Mouse (Mus musculus) CH12.LX (cell line): ENCODE measurements around the gene Bnipl. TPM values are rescaled to one million over a fixed set of nuclear protein-coding genes. Genes with fewer than 3 reads are reported as not detected.

Experiments
- DNase-seq: peaks from one replicate; pipeline ENCODE4 v3.0.0-alpha.2; 2013; ENCODE audit errors: extremely low read depth
- H3K27ac ChIP-seq: 2 replicates; pipeline ENCODE4 v1.5.1; 2012; ENCODE audit warnings: low read depth, mild to moderate bottlenecking, control low read depth, moderate library complexity; ENCODE audit not compliant: insufficient read depth
- H3K27me3 ChIP-seq: replicated peaks from 2 replicates; pipeline ENCODE3; 2012; ENCODE audit warnings: inconsistent platforms
- H3K36me3 ChIP-seq, 2 experiments: replicated peaks in 1 of 2; 2 replicates each; pipeline versions ENCODE3 to v1.6.1; 2012; ENCODE audit warnings: inconsistent platforms in 1 of 2, low read length in 1 of 2, mild to moderate bottlenecking in 1 of 2, mixed read lengths in 1 of 2, moderate library complexity in 1 of 2; ENCODE audit not compliant: control insufficient read depth in 1 of 2, insufficient read depth in 1 of 2
- H3K4me1 ChIP-seq, 2 experiments: 2 replicates each; pipeline ENCODE4 v1.6.1; 2012; ENCODE audit warnings: inconsistent platforms in 1 of 2, moderate library complexity in 1 of 2; ENCODE audit not compliant: insufficient read depth in 2 of 2, control insufficient read depth in 1 of 2
- H3K4me2 ChIP-seq: 2 replicates; pipeline ENCODE4 v1.6.1; 2012; ENCODE audit warnings: low read depth, mild to moderate bottlenecking, control low read depth; ENCODE audit not compliant: poor library complexity, insufficient read depth, severe bottlenecking
- H3K4me3 ChIP-seq, 3 experiments: fragments of 150-350 bp in 1 of 3; sonication (generic) in 1 of 3; replicated peaks in 1 of 3; 2 replicates each; pipeline versions ENCODE3 to v1.5.1; 2011 to 2012; ENCODE audit warnings: low read depth in 2 of 3, low read length in 2 of 3, mild to moderate bottlenecking in 2 of 3, moderate library complexity in 2 of 3, control low read depth in 1 of 3, improper control_type of control experiment in 1 of 3, inconsistent platforms in 1 of 3, mixed read lengths in 1 of 3; ENCODE audit not compliant: poor library complexity in 1 of 3
- H3K79me2 ChIP-seq: replicated peaks from 2 replicates; pipeline ENCODE4 v1.6.1; 2012; ENCODE audit warnings: mild to moderate bottlenecking, moderate library complexity; ENCODE audit not compliant: control insufficient read depth, poor library complexity, insufficient read depth, severe bottlenecking; ENCODE audit errors: extremely low read depth
- H3K9ac ChIP-seq: 2 replicates; pipeline ENCODE4 v1.6.1; 2012; ENCODE audit warnings: low read depth, mild to moderate bottlenecking, control low read depth, moderate library complexity; ENCODE audit not compliant: insufficient read depth
- H3K9me3 ChIP-seq: replicated peaks from 2 replicates; pipeline ENCODE3; 2012; ENCODE audit warnings: low read length, inconsistent platforms, mixed read lengths
- BHLHE40 ChIP-seq: IDR thresholded peaks from 2 replicates; pipeline ENCODE4 v1.6.1; 2011; ENCODE audit warnings: mild to moderate bottlenecking, low read depth, low read length, improper control_type of control experiment
- CHD1 ChIP-seq: IDR thresholded peaks from 2 replicates; pipeline ENCODE4 v1.6.1; 2012; ENCODE audit warnings: low read depth, low read length, improper control_type of control experiment, inconsistent platforms
- CHD2 ChIP-seq: IDR thresholded peaks from 2 replicates; pipeline ENCODE4 v1.6.1; 2011; ENCODE audit warnings: low read length, improper control_type of control experiment
- EP300 ChIP-seq: IDR thresholded peaks from 2 replicates; pipeline ENCODE4 v1.6.1; 2011; ENCODE audit warnings: low read length, improper control_type of control experiment
- GABPA ChIP-seq: IDR thresholded peaks from 2 replicates; pipeline ENCODE4 v1.6.1; 2012; ENCODE audit warnings: low read depth, low read length, improper control_type of control experiment, inconsistent platforms; ENCODE audit not compliant: insufficient replicate concordance
- HCFC1 ChIP-seq: IDR thresholded peaks from 2 replicates; pipeline ENCODE4 v1.6.1; 2012; ENCODE audit warnings: low read depth, mild to moderate bottlenecking, inconsistent platforms, low read length, improper control_type of control experiment
- IRF4 ChIP-seq: IDR thresholded peaks from 2 replicates; pipeline ENCODE4 v1.6.1; 2014; ENCODE audit warnings: low read depth, mild to moderate bottlenecking, inconsistent platforms, low read length, improper control_type of control experiment
- JUND ChIP-seq: conservative IDR thresholded peaks from 2 replicates; pipeline ENCODE4 v1.6.1; 2011; ENCODE audit warnings: low read depth, low read length, improper control_type of control experiment
- MAFK ChIP-seq: IDR thresholded peaks from 2 replicates; pipeline ENCODE4 v1.6.1; 2011; ENCODE audit warnings: low read length, improper control_type of control experiment; ENCODE audit not compliant: insufficient replicate concordance
- MAX ChIP-seq: IDR thresholded peaks from 2 replicates; pipeline ENCODE4 v1.6.1; 2011; ENCODE audit warnings: low read length, improper control_type of control experiment
- MXI1 ChIP-seq: IDR thresholded peaks from 2 replicates; pipeline ENCODE4 v1.6.1; 2011; ENCODE audit warnings: mild to moderate bottlenecking, low read depth, low read length, improper control_type of control experiment
- NELFE ChIP-seq: IDR thresholded peaks from 2 replicates; pipeline ENCODE4 v1.6.1; 2011; ENCODE audit warnings: low read depth, low read length, improper control_type of control experiment
- POLR2AphosphoS2 ChIP-seq: IDR thresholded peaks from 2 replicates; pipeline ENCODE4 v1.6.1; 2011; ENCODE audit warnings: low read depth, low read length, improper control_type of control experiment
- RAD21 ChIP-seq: IDR thresholded peaks from 2 replicates; pipeline ENCODE4 v1.6.1; 2011; ENCODE audit warnings: low read depth, mild to moderate bottlenecking, low read length, improper control_type of control experiment, moderate library complexity
- RCOR1 ChIP-seq: conservative IDR thresholded peaks from 2 replicates; pipeline ENCODE4 v1.6.1; 2012; ENCODE audit warnings: low read depth, mild to moderate bottlenecking, inconsistent platforms, low read length, improper control_type of control experiment
- SMC3 ChIP-seq: IDR thresholded peaks from 2 replicates; pipeline ENCODE4 v1.6.1; 2011; ENCODE audit warnings: low read depth, low read length, improper control_type of control experiment
- ZC3H11A ChIP-seq: IDR thresholded peaks from 2 replicates; pipeline ENCODE4 v1.6.1; 2012; ENCODE audit warnings: low read depth, mild to moderate bottlenecking, inconsistent platforms, low read length, improper control_type of control experiment
- ZMIZ1 ChIP-seq: IDR thresholded peaks from 2 replicates; pipeline ENCODE4 v1.6.1; 2012; ENCODE audit warnings: low read depth, mild to moderate bottlenecking, inconsistent platforms, low read length, improper control_type of control experiment
- dilution Hi-C: fragments of 300-500 bp; cut with MboI; formaldehyde crosslinking; loops from 2 replicates; pipeline ENCODE4 v1.14.3; 2020; ENCODE audit warnings: low sequenced_read_pairs; ENCODE audit not compliant: extremely low pct_unique_long_range_greater_than_20kb, extremely low pct_ligation_motif_present
- in situ Hi-C: fragments of 300-500 bp; cut with MboI; formaldehyde crosslinking; loops from 3 replicates; pipeline ENCODE4 v1.14.3; 2019; ENCODE audit warnings: low sequenced_read_pairs, low pct_ligation_motif_present, low pct_unique_long_range_greater_than_20kb, mixed read lengths
- polyA plus RNA-seq: library from polyadenylated mRNA; unstranded; fragments of >175 nt; gene quantifications from 2 replicates; pipeline ENCODE4 v1.2.1, GENCODE M21; 2012; ENCODE audit warnings: low read depth; ENCODE audit not compliant: insufficient read length
- total RNA-seq, 2 experiments: library from RNA; depleted of rRNA; stranded (reverse); fragments of 300-350 nt in 1 of 2; fragments of >200 nt in 1 of 2; gene quantifications; 2 replicates each; pipeline ENCODE4 v1.2.3; 2012 to 2014

The Bnipl gene
- total and polyA plus RNA-seq, 3 experiments = 0.33 TPM; not detected in 2

DNA sequence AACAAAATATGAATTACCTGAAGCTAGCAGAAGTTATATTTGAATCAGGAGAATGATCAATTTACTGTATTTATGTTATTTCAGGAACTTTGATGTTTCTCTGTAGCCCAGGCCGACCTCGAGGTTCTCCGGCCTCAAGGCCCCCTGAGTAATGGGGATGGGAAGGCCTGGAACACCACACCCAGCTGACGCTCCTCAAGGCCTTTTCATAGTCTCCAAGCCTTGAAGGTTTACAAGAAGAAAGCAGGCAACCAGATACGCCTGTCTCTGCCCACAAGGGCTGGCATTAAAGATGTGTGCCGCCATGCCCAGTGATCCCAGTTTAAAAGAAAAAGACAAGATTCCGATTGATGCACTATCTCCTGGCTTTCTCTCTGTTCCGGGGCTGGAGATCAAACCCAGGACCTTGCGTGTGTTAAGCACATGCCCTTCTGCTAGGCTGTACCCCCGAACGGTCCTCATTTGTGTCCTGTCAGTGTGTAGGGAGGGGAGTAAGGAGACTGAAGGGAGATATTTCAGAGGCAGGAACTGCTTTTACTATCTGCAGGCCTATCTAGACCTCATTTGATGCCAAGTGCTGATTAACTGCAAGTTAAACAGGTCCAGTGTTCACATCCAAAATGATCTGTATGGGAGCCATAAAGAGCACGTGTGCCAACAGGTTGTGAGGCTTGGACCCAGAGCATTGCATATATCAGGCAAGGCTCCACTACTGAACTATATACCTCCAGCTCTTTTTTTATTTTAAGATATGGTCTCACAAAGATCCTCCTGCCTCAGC, 33.7 kb upstream of the Bnipl start:
- no peak for DNase-seq
- peaks cover 0 to 16% of the 10 kb centered on the region in 2 experiments; a peak in 2 of 4 replicates for H3K4me1 ChIP-seq
- no peak overlapping the region for H3K4me2 ChIP-seq
- no peak overlapping the region for H3K4me3 ChIP-seq
- dilution Hi-C loops (no loop called here), in situ Hi-C loops (no loop called here)
- no peak overlapping the region for H3K9ac ChIP-seq
- H3K79me2 ChIP-seq = 0 out of 2 replicates have a peak, but pooled peaks cover 2% of the 10 kb centered on the region
- peaks cover 4 to 14% of the 10 kb centered on the region in 2 experiments for H3K36me3 ChIP-seq
- H3K27ac ChIP-seq = no peak overlapping the region
- H3K27me3 ChIP-seq = no peaks in the 10 kb centered on the region
- no peaks in the 10 kb centered on the region for H3K9me3 ChIP-seq
- TF ChIP-seq CHD1 (no peak), CHD2 (no peak), ZC3H11A (no peak), BHLHE40 (no peak), ZMIZ1 (no peak), POLR2AphosphoS2 (no peak), IRF4 (no peak)

DNA sequence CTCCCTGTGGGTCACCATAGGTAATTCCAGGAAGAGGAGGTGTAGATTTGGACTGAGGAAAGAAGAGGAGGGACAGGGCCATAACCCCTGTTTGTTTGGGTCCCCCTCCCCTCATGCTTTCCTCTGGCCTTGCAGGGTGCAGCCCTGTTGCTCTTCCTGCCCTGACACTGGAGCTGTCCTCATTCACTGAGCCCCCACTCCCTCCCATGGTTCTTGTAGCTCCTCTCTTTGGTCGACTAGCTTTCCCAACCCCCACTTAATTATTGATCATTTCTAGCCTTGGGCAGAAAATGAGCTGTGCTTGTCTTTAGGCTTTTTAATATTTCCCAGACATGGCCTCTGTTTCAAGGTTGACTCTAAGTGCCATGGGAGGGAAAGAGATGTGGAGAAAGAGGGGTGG, 33.1 kb upstream of the Bnipl start:
- H3K9ac ChIP-seq = 0 out of 2 replicates have a peak overlapping the region, but pooled peaks have one; percentile 96
- H3K9me3 ChIP-seq = no peaks in the 10 kb centered on the region
- H3K27me3 ChIP-seq = no peaks in the 10 kb centered on the region
- H3K4me3 ChIP-seq = no peak overlapping the region
- in situ Hi-C loops (no loop called here), dilution Hi-C loops (no loop called here)
- peaks cover 0 to 18% of the 10 kb centered on the region in 2 experiments; a peak in 2 of 4 replicates for H3K4me1 ChIP-seq
- H3K36me3 ChIP-seq = peaks cover 4 to 12% of the 10 kb centered on the region in 2 experiments
- peak overlapping the region; percentile 80; the same call in 1 of the 2 replicates for H3K4me2 ChIP-seq
- no peak for TF ChIP-seq EP300
- TF ChIP-seq RCOR1 = no peak
- TF ChIP-seq MXI1 = no peak
- TF ChIP-seq GABPA = no peak
- TF ChIP-seq HCFC1 = no peak
- TF ChIP-seq CHD2 = no peak
- no peak for DNase-seq
- 0 out of 2 replicates have a peak, but pooled peaks cover 2% of the 10 kb centered on the region for H3K79me2 ChIP-seq
- no peak overlapping the region for H3K27ac ChIP-seq

DNA sequence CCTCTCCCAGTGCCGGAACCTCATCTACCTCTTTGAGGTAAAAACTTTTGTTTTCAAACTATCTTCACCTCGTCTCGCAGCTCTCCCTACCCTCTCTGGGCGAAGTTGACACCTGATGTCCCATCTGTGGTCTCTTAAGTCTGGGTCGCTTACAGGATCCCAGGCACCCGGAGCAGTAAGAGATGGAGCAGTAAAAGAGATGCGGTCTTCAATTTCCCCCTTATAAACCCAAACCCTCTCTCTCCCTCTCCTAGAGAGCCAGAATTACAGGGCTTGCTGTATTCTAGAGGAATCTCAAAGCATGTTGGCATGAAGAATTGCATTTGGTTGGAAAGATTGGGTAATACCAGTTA, 32.6 kb upstream of the Bnipl start:
- H3K4me1 ChIP-seq = peaks cover 0 to 18% of the 10 kb centered on the region in 2 experiments; a peak in 2 of 4 replicates
- DNase-seq = no peak
- H3K79me2 ChIP-seq = 0 out of 2 replicates have a peak, but pooled peaks cover 2% of the 10 kb centered on the region
- dilution Hi-C loops = no loop called here
- in situ Hi-C loops = no loop called here
- H3K4me3 ChIP-seq = peak overlapping the region in 2 of 3 experiments; percentile 68 to 75
- H3K36me3 ChIP-seq = peaks cover 4 to 9% of the 10 kb centered on the region in 2 experiments
- H3K27ac ChIP-seq = no peak overlapping the region
- H3K4me2 ChIP-seq = peak overlapping the region; percentile 80
- no peaks in the 10 kb centered on the region for H3K9me3 ChIP-seq
- no peaks in the 10 kb centered on the region for H3K27me3 ChIP-seq
- TF ChIP-seq MAFK (no peak), MAX (0 out of 2 replicates have a peak, but pooled peaks have one; percentile 16), RAD21 (no peak), HCFC1 (no peak), SMC3 (no peak), NELFE (0 out of 2 replicates have a peak, but pooled peaks have one; percentile 9), JUND (no peak)
- peak overlapping the region; percentile 96 for H3K9ac ChIP-seq
